Comparison of ENCODE assay signal across 17 mouse cellular contexts in genomic region chr14:46224421-46224950, GRCm38 (mm10).
"Had no signal": no experiment of that assay in that cellular context is flagged by ENCODE, and none has a peak within 500 bp of the region (broad histone marks: within the 10 kb centered on the region; RNA-seq: fewer than 3 reads in every experiment).

No protein-coding gene starts in this region.

- H3K9me3 ChIP-seq: limb, embryonic 15.5 days; liver, embryonic 12.5 days; megakaryocyte, embryonic 14.5 days; midbrain, embryonic 12.5 days; neural tube, embryonic 13.5 days; stomach, embryonic 15.5 days had no signal

- H3K9ac ChIP-seq: limb, embryonic 15.5 days; liver, embryonic 12.5 days; lung, embryonic 14.5 days; midbrain, embryonic 12.5 days; neural tube, embryonic 13.5 days; stomach, embryonic 15.5 days had no signal

- ATAC-seq: liver, embryonic 12.5 days; midbrain, embryonic 16.5 days had no signal

- H3K4me2 ChIP-seq: limb, embryonic 15.5 days; liver, embryonic 12.5 days; lung, embryonic 14.5 days; midbrain, embryonic 12.5 days; neural tube, embryonic 13.5 days; stomach, embryonic 15.5 days had no signal

- H3K27me3 ChIP-seq: limb, embryonic 15.5 days; liver, embryonic 12.5 days; megakaryocyte, embryonic 14.5 days; midbrain, embryonic 12.5 days; neural tube, embryonic 13.5 days; stomach, embryonic 15.5 days had no signal

- H3K4me1 ChIP-seq: liver, embryonic 12.5 days; megakaryocyte, embryonic 14.5 days; stomach, embryonic 15.5 days had no signal

- H3K27ac ChIP-seq: limb, embryonic 15.5 days; liver, embryonic 12.5 days; macrophage; midbrain, embryonic 12.5 days; neural tube, embryonic 13.5 days; stomach, embryonic 15.5 days had no signal

- H3K4me3 ChIP-seq: limb, embryonic 15.5 days; liver, embryonic 12.5 days; megakaryocyte, embryonic 14.5 days; midbrain, embryonic 12.5 days; neural tube, embryonic 13.5 days; stomach, embryonic 15.5 days had no signal

- DNase-seq: kidney, postnatal 10 days; left cerebral cortex, postnatal 4 days; lung, postnatal 10 days; retina, postnatal 1 day; right cerebral cortex, postnatal 4 days; spleen, adult 18-20 months; thymus, adult 2 months; thymus, postnatal 25 days had no signal

- H3K36me3 ChIP-seq: limb, embryonic 15.5 days; liver, embryonic 12.5 days; midbrain, embryonic 12.5 days; neural tube, embryonic 13.5 days; stomach, embryonic 15.5 days had no signal
